Mouse (Mus musculus) yolk sac, embryonic 10.5 days (tissue): ENCODE results near the gene Ptch2.

Experiments used
- DNase-seq: peaks from one replicate; pipeline ENCODE4 v3.0.0-alpha.2; 2017; ENCODE audit warnings: low spot score

Ptch2 gene

DNA sequence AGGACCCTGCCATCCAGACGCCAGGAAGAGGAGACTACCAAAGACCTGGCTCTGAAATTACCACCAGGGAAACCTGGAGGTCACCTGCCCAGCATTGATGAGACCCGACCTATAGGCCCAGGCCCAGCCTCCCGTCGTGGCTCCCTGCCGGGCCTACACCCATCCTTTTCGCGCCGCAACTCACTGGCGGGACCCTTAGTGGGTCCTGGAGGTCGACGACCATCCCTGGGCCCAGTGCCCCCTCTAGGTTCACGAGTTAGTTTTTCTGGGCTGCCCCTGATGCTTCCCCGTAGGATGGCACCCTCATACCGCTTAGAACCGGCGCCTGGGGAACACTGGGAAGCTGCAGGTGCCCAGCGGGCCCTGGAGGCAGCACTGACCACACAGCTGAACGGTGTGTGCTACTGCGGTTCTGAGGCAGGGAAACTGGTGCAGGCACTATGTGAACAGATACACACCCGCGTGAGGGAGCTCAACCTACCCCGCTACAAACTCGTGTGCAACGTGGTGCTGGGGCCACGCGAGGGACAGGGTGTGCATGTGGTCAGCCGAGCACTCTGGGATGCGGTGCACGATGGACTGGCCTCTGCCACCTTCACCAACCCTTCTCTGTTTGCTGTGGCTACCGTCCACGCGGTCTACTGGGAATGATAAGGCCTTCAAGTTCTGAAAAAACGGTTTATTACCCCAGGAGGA, 32.3 kb downstream of the Ptch2 start:
- no peak for DNase-seq

DNA sequence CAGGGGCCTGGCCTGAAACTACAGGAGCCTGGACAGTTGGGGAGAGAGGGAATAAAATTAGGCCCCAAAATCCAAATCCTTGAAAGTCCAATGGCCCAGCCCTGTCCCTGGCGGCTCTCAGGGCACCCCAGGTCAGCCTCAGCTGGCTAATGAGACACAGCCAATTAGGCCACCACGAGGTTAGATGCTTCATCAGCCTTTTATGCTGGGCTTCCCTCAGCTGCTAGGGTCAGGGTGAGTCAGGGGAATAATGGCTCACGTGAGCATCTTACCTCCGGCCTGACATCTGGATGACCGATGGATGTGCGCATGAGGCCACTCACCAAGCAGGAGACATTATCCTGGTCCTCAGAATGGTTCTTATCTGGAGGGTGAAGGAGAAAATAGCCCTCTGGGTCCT, 34.9 kb downstream of the Ptch2 start:
- DNase-seq, result no peak

DNA sequence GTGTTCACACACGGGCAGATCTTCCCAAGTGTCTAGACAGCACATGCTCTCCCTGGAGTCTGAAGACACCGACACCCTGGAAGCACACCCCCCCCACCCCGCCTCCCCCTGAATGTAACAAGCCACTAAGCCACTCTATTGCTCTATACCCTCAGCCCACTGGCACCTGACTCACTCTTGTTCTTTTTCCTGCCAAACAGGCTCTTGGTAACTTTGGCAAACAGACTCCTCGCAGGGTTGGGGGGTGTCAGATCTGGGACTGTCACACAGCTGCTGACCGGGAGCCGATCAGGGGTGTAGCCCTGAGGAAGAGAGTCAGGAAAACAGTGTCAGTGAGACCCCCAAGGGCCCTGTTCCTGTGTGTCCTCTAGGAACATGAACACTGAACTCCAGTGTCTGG, 35.3 kb downstream of the Ptch2 start:
- no peak for DNase-seq

DNA sequence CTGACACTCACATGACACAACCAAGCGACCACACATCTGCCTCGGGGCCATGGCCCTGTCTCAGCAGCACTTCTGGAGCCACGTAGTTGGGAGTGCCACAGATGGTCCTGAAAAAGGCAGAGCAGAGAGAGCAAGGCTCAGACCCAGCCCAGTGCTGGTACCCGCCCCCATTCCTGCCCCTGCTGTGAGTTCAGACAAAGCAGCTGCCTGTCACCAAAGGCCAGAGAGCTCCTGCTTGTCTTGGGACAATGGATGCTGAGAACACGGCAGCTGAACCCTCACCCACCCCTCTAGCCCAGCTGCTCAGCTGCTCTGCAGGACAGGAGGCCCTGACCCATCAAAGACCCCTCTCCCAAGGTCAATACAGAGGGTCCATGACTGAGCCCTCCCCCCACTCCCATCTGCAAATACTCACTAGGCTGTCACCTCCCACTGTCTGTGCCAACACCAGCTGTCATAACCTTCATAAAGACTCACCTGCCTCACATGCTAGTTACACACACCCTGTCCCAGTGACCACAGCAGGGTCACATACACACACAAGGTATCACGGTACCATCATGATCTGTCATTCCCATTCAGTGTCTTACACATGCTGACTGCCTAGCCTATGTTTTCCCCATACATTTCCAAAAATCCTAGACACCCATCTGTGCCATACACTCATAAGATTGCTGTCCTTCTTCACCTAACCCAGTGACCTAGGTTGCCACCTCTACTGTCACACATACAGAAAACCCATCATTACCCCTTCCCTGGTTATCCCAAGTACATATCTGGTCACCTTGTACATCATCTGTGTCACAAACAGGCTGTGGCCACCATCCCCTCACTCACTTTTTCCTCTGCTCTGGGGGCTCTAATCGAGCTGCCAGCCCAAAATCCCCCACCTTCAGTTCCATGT, 36.3 kb downstream of the Ptch2 start:
- peak; percentile 19 for DNase-seq

DNA sequence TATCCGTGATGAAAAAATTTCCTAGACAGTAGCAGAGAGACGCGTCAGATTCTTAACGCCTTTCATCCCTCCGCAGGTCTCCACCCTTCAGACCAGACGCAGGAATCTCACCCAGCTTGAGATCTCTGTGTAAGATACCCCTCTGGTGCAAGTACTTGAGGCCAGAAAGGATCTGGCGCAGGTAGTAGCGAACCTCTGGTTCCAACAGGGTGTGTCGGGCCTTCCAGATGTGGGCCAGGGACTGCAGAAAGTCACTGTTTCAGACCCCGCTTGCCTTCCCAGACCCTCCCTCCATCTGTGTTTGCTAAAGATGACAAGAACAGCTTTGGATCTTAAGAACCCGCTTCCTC, 36.9 kb downstream of the Ptch2 start:
- DNase-seq, result no peak

DNA sequence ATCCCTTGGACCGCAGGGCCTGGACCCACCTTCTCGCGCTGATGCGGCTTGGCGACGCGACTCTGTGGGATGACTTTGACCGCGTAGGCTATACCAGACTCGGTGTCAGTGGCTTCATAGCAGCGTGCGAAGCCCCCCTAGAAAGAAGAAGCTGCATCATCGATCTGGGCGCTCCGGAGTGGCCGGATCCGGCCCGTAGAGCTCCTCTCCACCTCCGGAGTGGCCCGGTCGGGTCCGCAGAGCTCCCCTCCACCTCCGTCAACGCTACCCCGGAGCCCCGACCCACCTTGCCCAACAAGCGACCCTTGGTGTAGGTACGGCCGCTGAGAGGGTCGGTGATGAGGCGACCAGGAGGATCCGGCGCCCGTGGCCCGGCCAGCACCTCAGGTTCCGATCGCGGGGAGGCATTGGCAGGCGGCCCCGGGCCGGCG, 37.5 kb downstream of the Ptch2 start:
- DNase-seq, result peak; percentile 31

DNA sequence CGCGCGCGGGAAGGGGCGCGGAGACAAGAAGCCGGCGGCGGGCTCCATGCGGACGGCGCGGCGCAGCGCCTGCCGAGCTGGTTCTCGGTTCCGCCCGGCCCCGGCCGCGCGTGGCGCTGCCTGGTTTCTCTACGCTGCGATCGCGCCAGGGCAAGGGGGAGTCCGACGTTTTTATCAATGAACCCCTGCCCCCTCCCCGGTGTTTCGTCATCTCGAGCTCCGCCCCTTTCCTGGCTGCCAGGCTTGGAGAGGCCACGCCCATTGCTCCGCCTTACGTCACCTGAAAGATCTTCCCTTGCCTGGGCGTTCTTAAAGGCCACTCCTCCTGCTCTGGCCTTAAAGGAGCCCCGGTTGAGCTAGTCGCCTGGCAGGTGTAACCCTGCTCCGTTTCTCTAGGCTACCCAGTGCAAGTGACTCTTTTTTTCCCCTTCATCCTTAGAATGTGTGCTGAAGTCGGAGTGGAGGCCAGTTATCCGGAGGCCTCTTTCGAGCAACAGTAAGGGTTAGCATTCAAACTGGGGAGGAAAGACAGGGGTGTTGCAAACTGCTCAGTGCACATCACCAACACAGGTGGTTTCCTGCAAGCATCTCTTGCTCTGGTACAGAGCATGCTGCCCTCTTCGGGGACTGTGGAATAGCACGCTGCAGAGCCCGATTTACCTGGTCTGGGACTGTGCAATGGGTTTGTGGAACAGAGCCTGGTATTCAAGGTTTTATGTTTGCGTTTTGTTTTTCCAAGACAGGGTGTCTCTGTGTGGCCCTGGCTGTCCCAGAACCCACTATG, 38.1 kb downstream of the Ptch2 start, which contains the start of gene Plk3:
Gene Plk3 (minus strand): TSS at position 147 of the 784 bp plus-strand sequence.
- DNase-seq, result peak; percentile 97

DNA sequence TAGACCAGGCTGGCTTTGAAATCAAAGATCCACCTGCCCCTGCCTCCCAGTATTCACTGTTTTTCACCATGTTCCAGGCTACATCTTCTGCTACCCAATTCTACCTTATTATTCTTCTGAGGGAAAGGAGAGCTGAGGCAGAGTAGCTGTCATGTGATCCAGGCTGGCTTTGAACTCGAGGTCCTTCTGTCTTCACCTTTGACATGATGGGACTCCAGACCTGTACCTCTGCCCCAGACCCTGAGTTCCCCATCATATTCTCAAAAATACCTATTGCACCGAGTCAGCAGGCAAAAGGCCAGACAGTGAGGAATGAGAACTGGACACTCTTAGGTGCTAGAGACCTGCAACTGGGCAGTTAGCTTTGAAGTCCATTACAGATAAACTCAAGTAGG, 38.7 kb downstream of the Ptch2 start:
- DNase-seq, result no peak

DNA sequence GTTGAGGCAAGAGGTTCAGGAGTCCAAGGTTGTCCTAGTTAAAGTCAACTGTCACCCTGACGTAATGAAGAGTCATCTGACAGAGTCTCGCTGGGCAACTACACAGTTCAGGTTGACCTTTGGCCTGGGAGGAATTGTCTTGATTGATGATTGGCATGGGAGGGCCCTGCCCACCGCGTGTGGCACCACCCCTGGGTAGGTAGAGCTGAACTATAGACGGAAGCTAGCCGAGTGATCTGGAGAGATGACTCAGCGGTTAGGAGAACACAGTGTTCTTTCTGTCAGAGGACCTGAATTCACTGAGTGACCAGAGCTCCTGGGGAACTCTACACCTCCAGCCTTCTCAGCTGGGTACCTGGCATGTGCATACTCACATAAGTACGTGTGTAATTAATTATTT, 40.2 kb downstream of the Ptch2 start:
- DNase-seq, result peak; percentile 91

DNA sequence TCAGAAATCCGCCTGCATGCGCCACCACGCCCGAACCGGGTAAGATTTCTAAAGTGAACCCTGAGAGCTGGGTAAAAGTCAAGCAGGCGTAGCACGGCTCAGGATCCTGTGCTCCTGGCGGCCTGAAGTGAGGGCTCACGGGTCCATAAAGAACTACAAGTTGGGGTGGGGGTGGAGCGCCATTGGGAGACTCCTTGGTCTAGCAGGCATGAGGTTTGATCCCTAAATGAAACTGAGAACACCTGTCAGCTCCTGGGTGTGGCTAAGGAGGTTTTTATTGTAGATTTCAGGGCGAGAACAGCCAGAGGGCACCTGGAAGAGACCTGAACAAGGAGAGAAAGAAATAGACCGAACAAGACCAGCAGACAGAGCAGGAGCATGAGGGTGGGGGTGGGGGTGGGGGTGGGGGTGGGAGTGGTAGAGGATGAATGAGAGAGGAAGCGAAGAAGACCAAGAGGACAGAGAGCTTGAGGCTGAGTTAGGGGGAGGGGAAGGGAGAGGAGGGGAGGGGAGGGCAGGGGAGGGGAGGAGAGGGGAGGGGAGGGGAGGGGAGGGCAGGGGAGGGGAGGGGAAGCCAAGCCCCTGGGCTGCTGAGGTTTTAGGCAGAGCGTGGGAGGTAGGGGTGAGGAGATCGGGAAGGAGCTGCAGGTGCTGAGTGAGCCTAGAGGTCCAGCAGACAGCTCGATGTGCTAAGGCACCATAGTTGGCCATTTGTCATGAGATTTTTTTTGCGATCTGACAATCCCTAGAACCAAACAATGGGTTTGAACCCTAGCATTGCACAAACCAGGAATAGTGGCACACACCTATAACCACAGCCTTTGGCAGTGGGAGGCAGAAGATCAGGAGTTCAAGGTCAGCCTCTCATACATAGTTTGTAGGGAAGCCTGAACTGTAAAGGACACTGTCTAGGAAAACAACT, 42.7 kb downstream of the Ptch2 start:
- DNase-seq, result no peak

DNA sequence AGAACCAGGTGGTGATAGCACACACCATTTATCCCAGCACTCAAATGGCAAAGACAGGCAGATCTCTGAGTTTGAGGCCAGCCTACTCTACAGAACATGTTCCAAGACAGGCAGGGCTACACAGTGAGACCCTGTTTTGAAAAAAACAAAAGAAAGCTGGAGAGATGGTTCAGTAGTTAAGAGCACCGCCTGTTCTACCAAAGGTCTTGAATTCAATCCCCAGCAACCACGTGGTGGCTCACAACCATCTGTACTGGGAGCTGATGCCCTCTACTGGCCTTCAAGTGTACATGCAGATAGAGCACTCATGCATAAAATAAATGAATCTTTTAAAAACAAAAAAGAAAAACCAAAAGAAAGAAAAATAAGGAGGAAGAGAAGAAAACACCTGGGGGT, 43.3 kb downstream of the Ptch2 start:
- DNase-seq, result peak; percentile 59

DNA sequence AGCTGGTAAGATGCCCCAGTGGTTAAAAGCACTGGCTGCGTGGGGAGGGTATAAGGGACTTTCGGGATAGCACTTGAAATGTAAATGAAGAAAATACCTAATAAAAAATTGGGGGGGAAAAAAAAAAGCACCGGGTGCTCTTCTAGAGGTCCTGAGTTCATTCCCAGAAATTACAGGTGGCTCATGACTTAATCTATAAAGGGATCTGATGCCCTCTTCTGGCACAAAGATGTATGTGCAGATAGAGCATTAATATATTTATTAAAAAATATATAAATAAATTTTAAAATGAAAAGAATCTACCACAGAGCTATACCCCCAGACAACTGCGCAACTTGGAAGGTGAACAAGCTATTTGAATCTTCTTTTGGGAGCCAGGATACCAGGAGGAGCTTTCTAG, 44.7 kb downstream of the Ptch2 start:
- DNase-seq, result no peak

DNA sequence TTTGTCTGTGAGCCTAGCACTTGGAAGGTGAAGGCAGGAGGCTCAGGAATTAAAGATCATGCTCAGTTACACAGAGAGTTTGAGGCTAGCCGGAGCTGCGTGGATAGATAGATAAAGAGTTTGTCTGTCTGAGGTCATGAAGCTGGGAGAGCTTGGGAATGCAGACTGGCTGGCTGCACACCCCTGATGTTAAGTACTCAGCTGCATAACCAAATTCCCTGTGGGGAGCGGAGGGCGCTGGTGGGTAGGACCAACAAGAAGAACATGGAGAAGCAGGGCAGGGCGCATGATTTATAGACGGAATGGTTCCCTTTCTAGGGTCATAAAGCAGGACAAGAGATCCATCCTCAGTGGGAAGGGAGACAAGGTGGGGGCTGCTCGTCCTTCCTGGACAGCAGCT, 47.1 kb downstream of the Ptch2 start:
- DNase-seq, result no peak

DNA sequence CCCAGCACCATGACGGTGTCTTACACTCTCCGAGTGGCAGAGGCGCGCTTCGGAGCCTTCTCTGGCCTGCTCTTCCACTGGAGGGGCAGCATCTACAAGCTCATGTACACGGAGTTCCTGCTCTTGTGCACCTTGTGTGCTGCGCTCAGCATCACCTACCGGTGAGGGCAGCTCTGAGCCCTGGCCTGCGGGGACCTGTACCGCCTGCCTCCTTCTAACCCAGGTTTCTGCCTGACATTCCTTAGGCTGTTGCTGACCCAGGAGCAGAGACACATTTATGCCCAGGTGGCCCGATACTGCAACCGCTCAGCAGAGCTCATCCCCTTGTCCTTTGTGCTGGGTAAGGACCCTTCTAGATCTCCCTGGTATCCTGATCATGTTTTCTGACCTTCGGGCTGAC, 49.4 kb downstream of the Ptch2 start:
- no peak for DNase-seq

DNA sequence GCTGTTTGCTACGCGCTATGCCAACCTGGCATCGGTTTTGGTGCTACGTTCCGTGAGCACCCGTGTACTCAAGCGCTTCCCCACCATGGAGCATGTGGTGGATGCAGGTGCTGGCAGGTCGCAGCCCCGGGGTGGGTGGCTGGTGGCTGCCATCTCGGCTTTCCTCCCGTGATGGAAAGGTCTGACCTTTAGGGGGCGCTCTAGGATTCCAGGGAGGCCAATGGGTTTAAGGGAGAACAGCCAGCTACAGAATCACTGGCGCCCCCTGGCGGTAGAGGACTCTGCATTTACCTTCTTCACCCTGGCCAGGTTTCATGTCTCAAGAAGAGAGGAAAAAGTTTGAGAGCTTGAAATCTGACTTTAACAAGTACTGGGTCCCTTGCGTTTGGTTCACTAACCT, 50.3 kb downstream of the Ptch2 start:
- no peak for DNase-seq

DNA sequence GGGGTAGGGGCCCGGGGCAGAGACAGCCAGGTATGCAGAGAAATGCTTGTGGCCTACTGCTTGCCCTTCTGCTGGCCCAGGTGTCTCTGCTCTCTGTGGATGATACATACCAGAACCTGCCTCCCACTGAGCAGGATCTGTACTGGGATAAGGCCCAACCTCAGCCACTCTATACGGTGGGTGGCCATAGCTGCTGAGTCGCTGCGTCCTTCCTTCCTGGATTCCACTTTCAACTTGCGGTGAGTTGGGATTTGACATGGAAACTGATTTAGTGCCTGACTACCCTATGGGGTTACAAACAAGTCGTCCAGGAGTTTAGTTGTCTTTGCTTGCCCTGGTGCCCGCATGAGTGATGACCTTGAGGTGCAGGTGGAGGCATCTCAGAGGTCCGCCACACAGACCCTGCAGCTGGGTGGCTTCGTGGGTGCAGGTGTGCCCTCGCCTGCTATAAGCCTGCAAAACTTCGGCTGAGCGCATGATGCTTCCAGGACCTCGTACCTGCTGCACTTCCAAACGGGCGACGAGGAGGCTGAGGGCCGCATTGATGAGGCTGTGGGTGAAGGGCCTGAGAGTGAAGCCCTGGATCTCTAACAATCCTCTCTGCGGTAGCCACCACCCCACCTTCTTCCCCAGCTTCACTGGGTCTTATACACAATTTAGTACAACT, 52.3 kb downstream of the Ptch2 start:
- no peak for DNase-seq

DNA sequence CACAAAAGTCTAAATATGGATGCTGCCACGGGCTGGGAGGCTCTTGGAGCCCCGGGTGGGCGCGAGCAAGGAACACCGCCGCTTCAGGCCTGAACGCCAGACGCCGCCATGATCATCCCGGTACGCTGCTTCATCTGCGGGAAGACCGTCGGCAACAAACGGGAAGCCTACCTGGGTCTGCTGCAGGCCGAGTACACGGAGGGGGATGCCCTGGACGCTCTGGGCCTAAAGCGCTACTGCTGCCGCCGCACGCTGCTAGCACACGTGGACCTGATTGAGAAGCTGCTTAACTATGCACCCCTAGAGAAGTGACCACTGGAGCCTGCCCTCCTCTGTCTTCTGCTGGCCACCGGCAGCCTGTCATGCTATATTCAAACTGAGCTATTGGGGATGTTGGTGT, 52.9 kb downstream of the Ptch2 start:
- DNase-seq, result no peak

DNA sequence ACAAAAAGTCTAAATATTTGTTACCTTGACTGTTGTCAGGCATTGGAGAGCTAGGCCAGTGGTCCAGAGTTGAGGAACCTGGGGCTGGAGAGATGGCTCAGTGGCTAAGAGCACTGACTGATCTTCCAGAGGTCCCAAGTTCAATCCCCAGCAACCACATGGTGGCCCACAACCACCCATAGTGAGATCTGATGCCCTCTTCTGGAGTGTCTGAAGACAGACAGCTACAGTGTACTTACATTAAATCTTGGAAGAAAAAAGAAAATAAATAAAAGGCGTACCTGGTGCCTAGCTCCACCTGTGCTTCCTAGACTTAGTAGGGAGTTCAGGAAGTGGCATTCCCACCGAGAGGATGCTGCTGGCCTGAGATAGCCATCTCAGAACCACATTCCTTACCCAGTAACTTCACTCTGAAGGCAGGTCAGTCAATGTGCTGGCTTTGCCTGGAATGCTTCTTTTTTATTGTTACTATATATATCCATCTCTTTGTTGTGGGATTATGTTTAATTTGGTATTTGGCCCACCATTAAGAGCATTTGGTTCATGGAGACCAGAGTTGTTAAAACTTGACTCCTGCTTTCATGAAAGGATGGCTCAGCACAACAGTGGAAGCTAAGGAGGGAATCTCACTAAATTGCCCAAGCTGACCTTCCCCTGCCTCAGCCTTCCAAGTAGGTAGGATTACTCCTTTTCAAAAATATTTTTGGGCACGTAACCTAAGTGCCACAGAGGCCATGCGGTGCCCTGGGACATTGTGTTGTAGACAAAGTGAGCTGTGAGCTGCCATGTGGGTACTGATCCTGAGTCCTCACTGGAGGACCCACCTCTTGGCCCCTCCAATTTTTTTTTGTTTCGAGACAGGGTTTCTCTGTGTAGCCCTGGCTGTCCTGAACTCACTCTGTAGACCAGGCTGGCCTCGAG, 53.7 kb downstream of the Ptch2 start:
- no peak for DNase-seq

DNA sequence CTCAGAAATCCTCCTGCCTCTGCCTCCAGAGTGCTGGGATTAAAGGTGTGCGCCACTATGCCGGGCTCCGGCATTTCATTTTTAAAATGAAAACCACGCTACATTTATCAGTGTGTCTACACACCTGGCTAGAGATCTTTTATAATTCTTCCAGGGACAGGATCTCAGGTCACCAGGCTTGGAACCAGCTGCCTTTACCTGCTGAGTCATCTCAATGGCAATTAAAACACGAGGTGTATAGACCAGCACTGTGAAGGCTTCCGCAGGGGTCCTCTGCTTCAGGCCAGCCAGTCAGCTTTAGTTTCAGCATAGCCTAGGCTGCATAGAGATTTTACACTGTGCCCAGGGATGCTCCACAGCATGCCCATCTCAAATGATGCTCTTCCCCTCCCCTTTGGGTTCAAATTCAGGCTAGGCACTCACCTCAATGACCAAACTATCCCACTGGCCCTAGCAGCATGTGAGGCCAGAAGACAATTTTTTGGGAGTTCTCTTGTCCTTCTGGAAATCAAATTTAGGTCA, 54.4 kb downstream of the Ptch2 start:
- no peak for DNase-seq

DNA sequence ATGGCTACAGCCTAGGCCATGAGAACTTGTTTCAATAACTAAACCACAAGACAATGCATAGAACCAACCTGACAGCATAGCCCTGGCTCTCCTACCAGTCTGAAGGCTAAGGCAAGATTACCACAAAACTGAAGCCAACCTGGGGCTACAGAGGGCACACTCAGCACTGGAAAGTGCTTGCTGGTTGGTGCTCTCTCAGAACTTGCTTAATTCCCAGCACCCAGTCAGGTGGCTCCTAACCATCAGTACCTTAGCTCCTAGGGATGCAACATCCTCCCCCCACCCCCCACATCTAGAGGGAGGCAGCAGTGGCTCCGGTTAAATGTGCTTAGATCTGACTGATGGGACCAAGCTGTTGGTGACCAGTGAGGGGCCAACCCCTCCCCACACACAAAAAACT, 55.5 kb downstream of the Ptch2 start:
- no peak for DNase-seq
